Mouse (Mus musculus) embryonic facial prominence, embryonic 14.5 days (tissue): ENCODE measurements around the gene Rpl35a. TPM values are rescaled to one million over a fixed set of nuclear protein-coding genes. Genes with fewer than 3 reads are reported as not detected.

ENCODE experiments used
- microRNA counts: library from miRNA; unstranded; fragments of <30 nt; microRNA quantifications from one replicate; lab custom pipeline; 2017
- microRNA-seq: library from miRNA; unstranded; fragments of <30 nt; microRNA quantifications from one replicate; pipeline ENCODE4, GENCODE M21; 2016; ENCODE audit warnings: borderline number of aligned reads
- polyA plus RNA-seq: library from polyadenylated mRNA; unstranded; fragments of >200 nt; fragmentation: Nextera tagmentation; extraction: Ambion mirVana; gene quantifications from 2 replicates; pipeline ENCODE4 v1.2.1, GENCODE M21; 2014

Gene Rpl35a
- polyA plus RNA-seq, 1 experiment from 2014 or later = 1,079 TPM

MicroRNAs encoded within 50 kb of the gene (microRNA counts, 519-probe panel; counts per million panel counts)
- microRNA mmu-miR-1947 (lab: Ali Mortazavi, UCI) = 19.3 counts per million

Small RNAs within 50 kb of the gene (microRNA-seq; reads per million reads assigned to microRNA genes)
- gene Gm22231 (not detected), gene Mir1947 (2.3 reads per million, percentile 10 among the genes with 10 or more reads in this experiment)

Other genes starting within 250 kb of the Rpl35a start
- not detected in 2 replicates for gene Smbd1, start 246.0 kb upstream of the Rpl35a start, polyA plus RNA-seq
- 136 and 141 TPM in 2 replicates for gene Fyttd1, start 179.0 kb upstream of the Rpl35a start, polyA plus RNA-seq
- 19.6 and 20.3 TPM in 2 replicates for gene Rubcn, start 178.7 kb upstream of the Rpl35a start, polyA plus RNA-seq
- gene Lrch3, start 142.4 kb upstream of the Rpl35a start, polyA plus RNA-seq = 23.5 and 25.3 TPM in 2 replicates
- gene Iqcg, start 235 bp upstream of the Rpl35a start, polyA plus RNA-seq = 3.1 and 7.4 TPM in 2 replicates
- 2.3 and 2.5 TPM in 2 replicates for gene Lmln, start 6.1 kb downstream of the Rpl35a start, polyA plus RNA-seq
- gene Osbpl11, start 128.6 kb downstream of the Rpl35a start, polyA plus RNA-seq = 18.7 and 19.1 TPM in 2 replicates
- 94.6 and 108 TPM in 2 replicates for gene Snx4, start 195.0 kb downstream of the Rpl35a start, polyA plus RNA-seq